Mouse (Mus musculus): Measurements from ENCODE around the gene Perp. TPM values are rescaled to one million over a fixed set of nuclear protein-coding genes. Genes with fewer than 3 reads are reported as not detected.

The Perp gene
- total RNA-seq, 1 experiment = 66.8 TPM

DNA sequence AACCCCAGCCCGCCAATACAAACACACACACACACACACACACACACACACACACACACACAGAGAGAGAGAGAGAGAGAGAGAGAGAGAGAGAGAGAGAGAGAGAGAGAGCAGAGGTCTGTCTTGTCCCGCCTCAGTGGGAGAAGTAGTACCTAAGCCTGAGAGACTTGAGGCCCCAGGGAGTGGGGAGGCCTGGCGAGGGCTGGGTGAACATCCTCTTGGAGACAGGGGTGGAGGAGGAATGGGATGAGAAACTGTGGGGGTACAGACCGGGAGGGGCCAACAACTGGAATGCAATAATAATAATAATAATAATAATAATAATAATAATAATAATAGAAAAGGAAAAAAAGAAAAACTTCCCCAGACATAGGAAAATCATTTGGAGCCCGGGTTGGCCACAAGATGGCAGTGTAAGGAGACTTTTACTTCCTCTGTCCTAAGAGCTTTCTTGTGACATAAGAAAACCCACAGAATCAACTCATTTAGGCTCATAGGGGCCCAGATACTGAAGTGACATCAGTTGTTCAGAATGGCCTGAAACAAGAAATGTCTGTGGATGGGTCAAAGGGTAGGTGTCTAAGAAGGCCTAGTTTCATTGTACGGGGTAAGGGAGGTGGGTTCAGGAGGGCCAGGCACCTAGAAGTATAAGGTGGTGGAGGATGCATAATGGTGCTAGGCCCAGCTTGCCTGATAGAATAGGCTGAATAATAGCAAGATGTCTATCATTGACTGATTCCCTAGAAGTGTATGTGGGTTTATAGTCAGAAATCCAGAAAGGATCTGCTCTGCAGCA is 8.9 kb upstream of the Perp start:
- no peak overlapping the region for H3K4me3 ChIP-seq (ENCODE audit: insufficient read depth in 1 of 2, low read depth in 1 of 2, low read length in 2 of 2, poor library complexity in 1 of 2, severe bottlenecking in 1 of 2)
- no peaks in the 10 kb centered on the region for H3K36me3 ChIP-seq (ENCODE audit: control insufficient read depth, insufficient read depth, low read length, poor library complexity, severe bottlenecking)
- no peaks in the 10 kb centered on the region for H3K9me3 ChIP-seq (ENCODE audit: control insufficient read depth, insufficient read depth, low read depth, low read length)
- no peak overlapping the region for H3K9ac ChIP-seq (ENCODE audit: insufficient read depth, low read depth, low read length, poor library complexity, severe bottlenecking)
- no peak overlapping the region for H3K27ac ChIP-seq (ENCODE audit: insufficient read depth, low read depth, low read length, poor library complexity, severe bottlenecking)
- in situ Hi-C loops (cut with MboI; ENCODE audit: low sequenced_read_pairs in 2 of 2, unreplicated experiment in 2 of 2) = loop anchor here in 1 of 2 experiments (5.0 kb wide), 1 partner anchor 61 kb away; no protein-coding TSS in a partner anchor
- DNase-seq (ENCODE audit: low read depth, low spot score) = no peak
- no peaks in the 10 kb centered on the region for H3K4me1 ChIP-seq (ENCODE audit: control insufficient read depth in 2 of 2, insufficient read depth in 2 of 2, low read length in 2 of 2, poor library complexity in 1 of 2)
- TF ChIP-seq MAFK (IDR thresholded peaks at IDR 0.05; ENCODE audit: insufficient read depth, low read depth, low read length) (no peak), CHD2 (IDR thresholded peaks at IDR 0.05; ENCODE audit: low read depth, low read length) (no peak), HCFC1 (IDR thresholded peaks at IDR 0.05; ENCODE audit: borderline replicate concordance, insufficient read depth, low read length) (no peak), ZC3H11A (IDR thresholded peaks at IDR 0.05; ENCODE audit: borderline replicate concordance, low read depth, low read length) (no peak), ZNF384 (IDR thresholded peaks at IDR 0.05; ENCODE audit: low read depth, low read length) (no peak)

DNA sequence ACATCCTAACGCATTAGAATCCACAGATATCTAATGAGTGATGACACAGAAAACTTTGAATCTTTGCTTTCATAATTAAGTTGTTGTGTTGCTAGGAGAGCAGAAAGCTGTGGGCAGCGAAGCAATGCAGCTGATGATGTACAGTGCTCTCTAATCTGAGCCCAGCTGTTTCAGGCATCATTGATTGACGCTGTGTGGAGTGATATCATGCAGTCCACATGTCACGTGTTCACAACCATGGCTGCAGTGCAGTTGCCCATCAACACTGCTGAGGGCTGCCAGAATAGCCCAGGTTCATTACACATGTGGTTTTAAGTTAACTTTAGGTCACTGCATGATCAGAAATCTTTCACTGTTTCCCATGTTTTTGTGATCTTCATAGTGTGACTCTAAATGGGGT is 5.3 kb upstream of the Perp start:
- H3K9ac ChIP-seq (ENCODE audit: insufficient read depth, low read depth, low read length, poor library complexity, severe bottlenecking) = no peak overlapping the region
- H3K9me3 ChIP-seq (ENCODE audit: control insufficient read depth, insufficient read depth, low read depth, low read length) = no peaks in the 10 kb centered on the region
- H3K27ac ChIP-seq (ENCODE audit: insufficient read depth, low read depth, low read length, poor library complexity, severe bottlenecking) = no peak overlapping the region
- H3K36me3 ChIP-seq (ENCODE audit: control insufficient read depth, insufficient read depth, low read length, poor library complexity, severe bottlenecking) = no peaks in the 10 kb centered on the region
- DNase-seq (ENCODE audit: low read depth, low spot score) = no peak
- H3K4me1 ChIP-seq (ENCODE audit: control insufficient read depth in 2 of 2, insufficient read depth in 2 of 2, low read length in 2 of 2, poor library complexity in 1 of 2) = no peaks in the 10 kb centered on the region; a peak in 1 of 4 replicates
- TF ChIP-seq MAFK (IDR thresholded peaks at IDR 0.05; ENCODE audit: insufficient read depth, low read depth, low read length) = no peak
- no peak for TF ChIP-seq ZNF384 (IDR thresholded peaks at IDR 0.05; ENCODE audit: low read depth, low read length)
- no peak for TF ChIP-seq ZC3H11A (IDR thresholded peaks at IDR 0.05; ENCODE audit: borderline replicate concordance, low read depth, low read length)
- TF ChIP-seq CHD2 (IDR thresholded peaks at IDR 0.05; ENCODE audit: low read depth, low read length) = no peak
- no peak for TF ChIP-seq HCFC1 (IDR thresholded peaks at IDR 0.05; ENCODE audit: borderline replicate concordance, insufficient read depth, low read length)
- in situ Hi-C loops (cut with MboI; ENCODE audit: low sequenced_read_pairs in 2 of 2, unreplicated experiment in 2 of 2) = loop anchor here in 1 of 2 experiments (5.0 kb wide), 1 partner anchor 58 kb away; no protein-coding TSS in a partner anchor
- no peak overlapping the region for H3K4me3 ChIP-seq (ENCODE audit: insufficient read depth in 1 of 2, low read depth in 1 of 2, low read length in 2 of 2, poor library complexity in 1 of 2, severe bottlenecking in 1 of 2)

GRCm38 (mm10) chr10:18840736-18841135 is 4.1 kb upstream of the Perp start:
- H3K4me3 ChIP-seq (ENCODE audit: insufficient read depth in 1 of 2, low read depth in 1 of 2, low read length in 2 of 2, poor library complexity in 1 of 2, severe bottlenecking in 1 of 2) = no peak overlapping the region
- no peaks in the 10 kb centered on the region for H3K9me3 ChIP-seq (ENCODE audit: control insufficient read depth, insufficient read depth, low read depth, low read length)
- H3K4me1 ChIP-seq (ENCODE audit: control insufficient read depth in 2 of 2, insufficient read depth in 2 of 2, low read length in 2 of 2, poor library complexity in 1 of 2) = no peaks in the 10 kb centered on the region; a peak in 1 of 4 replicates
- in situ Hi-C loops (cut with MboI; ENCODE audit: low sequenced_read_pairs in 2 of 2, unreplicated experiment in 2 of 2) = no loop called here
- TF ChIP-seq MAFK (IDR thresholded peaks at IDR 0.05; ENCODE audit: insufficient read depth, low read depth, low read length) = no peak
- H3K9ac ChIP-seq (ENCODE audit: insufficient read depth, low read depth, low read length, poor library complexity, severe bottlenecking) = no peak overlapping the region
- no peak for DNase-seq (ENCODE audit: low read depth, low spot score)
- no peak overlapping the region for H3K27ac ChIP-seq (ENCODE audit: insufficient read depth, low read depth, low read length, poor library complexity, severe bottlenecking)
- no peaks in the 10 kb centered on the region for H3K36me3 ChIP-seq (ENCODE audit: control insufficient read depth, insufficient read depth, low read length, poor library complexity, severe bottlenecking)

DNA sequence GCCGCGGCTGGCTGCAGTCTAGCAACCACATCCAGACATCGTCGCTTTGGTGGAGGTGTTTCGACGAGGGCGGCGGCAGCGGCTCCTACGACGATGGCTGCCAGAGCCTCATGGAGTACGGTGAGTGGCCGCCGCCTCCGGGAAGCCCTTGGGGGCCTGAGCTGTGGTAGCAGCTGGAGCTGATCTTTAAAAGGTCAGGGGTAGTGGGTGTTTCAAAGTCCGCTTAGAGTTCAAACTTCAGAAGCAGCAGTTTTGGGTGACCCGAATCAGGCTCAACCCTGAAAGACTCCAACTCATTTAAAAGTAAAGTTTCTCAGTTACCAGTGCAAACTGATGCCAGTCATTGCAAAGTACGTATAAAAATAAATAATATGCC is 455 bp downstream of the Perp start:
- H3K4me1 ChIP-seq (ENCODE audit: control insufficient read depth in 2 of 2, insufficient read depth in 2 of 2, low read length in 2 of 2, poor library complexity in 1 of 2) = peaks cover 0 to 1% of the 10 kb centered on the region in 2 experiments; a peak in 2 of 4 replicates
- peak overlapping the region; percentile 69 for H3K4me3 ChIP-seq (ENCODE audit: insufficient read depth in 1 of 2, low read depth in 1 of 2, low read length in 2 of 2, poor library complexity in 1 of 2, severe bottlenecking in 1 of 2)
- H3K36me3 ChIP-seq (ENCODE audit: control insufficient read depth, insufficient read depth, low read length, poor library complexity, severe bottlenecking) = no peaks in the 10 kb centered on the region
- DNase-seq (ENCODE audit: low read depth, low spot score) = no peak
- H3K9ac ChIP-seq (ENCODE audit: insufficient read depth, low read depth, low read length, poor library complexity, severe bottlenecking) = peak overlapping the region; percentile 72
- no peaks in the 10 kb centered on the region for H3K9me3 ChIP-seq (ENCODE audit: control insufficient read depth, insufficient read depth, low read depth, low read length)
- TF ChIP-seq CHD2 (IDR thresholded peaks at IDR 0.05; ENCODE audit: low read depth, low read length) (no peak), MAFK (IDR thresholded peaks at IDR 0.05; ENCODE audit: insufficient read depth, low read depth, low read length) (no peak), ZC3H11A (IDR thresholded peaks at IDR 0.05; ENCODE audit: borderline replicate concordance, low read depth, low read length) (no peak), HCFC1 (IDR thresholded peaks at IDR 0.05; ENCODE audit: borderline replicate concordance, insufficient read depth, low read length) (no peak), ZNF384 (IDR thresholded peaks at IDR 0.05; ENCODE audit: low read depth, low read length) (no peak)
- in situ Hi-C loops (cut with MboI; ENCODE audit: low sequenced_read_pairs in 2 of 2, unreplicated experiment in 2 of 2) = no loop called here
- H3K27ac ChIP-seq (ENCODE audit: insufficient read depth, low read depth, low read length, poor library complexity, severe bottlenecking) = no peak overlapping the region

Measured in ES-E14 (cell line).